Mouse (Mus musculus): ENCODE measurements around the gene Slc5a2.

DNA sequence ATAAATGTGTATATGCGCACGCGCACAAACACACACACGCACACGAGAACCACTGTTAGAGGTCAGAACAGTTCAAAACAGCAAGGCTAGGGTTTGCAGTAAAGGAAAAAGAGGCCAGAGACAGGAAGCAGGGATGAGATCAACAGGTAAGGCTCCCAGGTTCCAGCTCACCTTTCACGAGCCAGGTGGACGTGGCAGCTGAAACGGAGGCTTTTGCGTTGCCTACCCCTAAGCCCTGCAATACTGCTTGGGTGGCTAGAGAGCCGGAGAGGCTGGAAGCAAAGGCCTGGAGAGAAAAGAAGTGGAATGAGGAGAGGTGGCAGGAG, 31.8 kb downstream of the Slc5a2 start:
- no peak for TF ChIP-seq CTCF (IDR thresholded peaks at IDR 0.05)
- TF ChIP-seq EP300 (IDR thresholded peaks at IDR 0.05): no peak
